Mouse (Mus musculus) hindbrain, embryonic 13.5 days (tissue): ENCODE measurements at regions not wholly inside any gene's neighbourhood (a gene's known extent, or its start where the extent isn't known, plus 50 kb on each side); places are given as distances from the start of the nearest gene placed in this dataset.

ENCODE experiments used
- ATAC-seq: fragments of 200-750 bp; cut with Nextera tagmentation; 2 replicates; pipeline ENCODE4 v1.8.0; 2017; ENCODE audit warnings: moderate TSS enrichment; ENCODE audit not compliant: low FRiP score
- H3K27ac ChIP-seq: fragments of 300-500 bp; sonication (generic); 2 replicates; pipeline ENCODE4 v1.5.1; 2015; ENCODE audit warnings: inconsistent platforms, mild to moderate bottlenecking, moderate library complexity
- H3K27me3 ChIP-seq: fragments of 300-500 bp; sonication (generic); 2 replicates; pipeline ENCODE4 v1.6.1; 2015; ENCODE audit warnings: mild to moderate bottlenecking, inconsistent platforms
- H3K36me3 ChIP-seq: fragments of 300-500 bp; sonication (generic); 2 replicates; pipeline ENCODE4 v1.6.1; 2015; ENCODE audit warnings: mild to moderate bottlenecking, inconsistent platforms
- H3K4me1 ChIP-seq: fragments of 300-500 bp; sonication (generic); replicated peaks from 2 replicates; pipeline ENCODE4 v1.6.1; 2015; ENCODE audit warnings: inconsistent platforms
- H3K4me2 ChIP-seq: fragments of 300-500 bp; sonication (generic); 2 replicates; pipeline ENCODE4 v1.6.1; 2015; ENCODE audit warnings: inconsistent platforms, mild to moderate bottlenecking, moderate library complexity
- H3K4me3 ChIP-seq: fragments of 300-500 bp; sonication (generic); 2 replicates; pipeline ENCODE4 v1.5.1; 2015; ENCODE audit warnings: mild to moderate bottlenecking, inconsistent platforms
- H3K9ac ChIP-seq: fragments of 300-500 bp; sonication (generic); 2 replicates; pipeline ENCODE4 v1.6.1; 2015; ENCODE audit warnings: mild to moderate bottlenecking, inconsistent platforms
- H3K9me3 ChIP-seq: fragments of 300-500 bp; sonication (generic); 2 replicates; pipeline ENCODE4 v1.6.1; 2016; ENCODE audit warnings: inconsistent platforms
- WGBS: fragments of 180-500 bp; shearing (Covaris S2); methylation state at CpG from one replicate; pipeline ENCODE4 v1.1.7; 2015; 5-methylcytosine and 5-hydroxymethylcytosine counted together

DNA sequence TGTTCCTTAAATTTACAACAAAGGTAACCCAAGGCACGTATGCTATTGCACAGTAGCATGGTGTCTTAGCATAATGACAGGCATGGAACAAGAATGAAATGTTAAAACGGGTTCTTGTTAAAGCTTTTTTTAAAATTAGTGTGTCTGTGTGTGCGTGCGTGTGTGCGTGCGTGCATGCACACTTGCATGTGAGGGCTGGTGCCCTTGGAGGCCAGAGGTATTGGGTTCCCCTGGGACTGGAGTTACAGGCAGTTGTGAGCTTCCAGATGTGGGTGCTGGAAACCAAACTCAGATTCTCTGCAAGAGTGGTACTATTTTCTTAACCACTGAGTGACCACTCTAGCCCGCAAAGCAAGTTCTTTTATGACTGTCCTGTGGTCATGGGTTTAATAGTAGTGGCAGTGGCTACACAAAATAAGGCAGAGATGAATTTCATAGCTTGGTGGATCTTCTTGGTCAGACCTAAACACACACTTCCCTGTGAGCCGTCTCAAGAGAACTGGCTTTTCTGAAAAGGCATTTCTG is 59.3 kb upstream of the Dgkg start:
- H3K27ac ChIP-seq = no peak overlapping the region
- no peak overlapping the region for H3K9ac ChIP-seq
- H3K36me3 ChIP-seq = no peaks in the 10 kb centered on the region
- H3K9me3 ChIP-seq = no peaks in the 10 kb centered on the region
- no peak overlapping the region for H3K4me2 ChIP-seq
- H3K27me3 ChIP-seq = peaks cover 5% of the 10 kb centered on the region; the same call in 1 of the 2 replicates
- 94% methylated on average over 8 of the region's 8 CpGs for WGBS
- H3K4me3 ChIP-seq = no peak overlapping the region
- ATAC-seq = no peak
- no peaks in the 10 kb centered on the region for H3K4me1 ChIP-seq

DNA sequence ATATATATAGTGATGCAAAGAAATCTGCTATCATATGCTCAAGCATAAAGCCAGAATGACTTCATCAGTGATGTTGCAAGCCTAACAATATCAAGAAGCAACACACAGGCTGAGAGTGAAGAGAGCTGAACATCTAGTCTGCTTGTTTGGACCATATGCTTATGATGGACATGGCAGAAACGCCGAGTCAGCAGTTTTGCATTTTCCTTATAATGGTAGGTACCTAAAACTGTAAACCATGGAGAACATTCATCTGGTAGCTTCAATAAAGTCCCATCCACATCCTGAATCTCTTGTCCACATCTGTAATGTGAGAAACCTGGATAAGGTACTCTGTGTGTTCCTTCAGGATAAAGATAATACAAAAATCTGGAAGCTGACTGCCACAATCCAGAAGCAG is 57.3 kb upstream of the Dgkg start:
- ATAC-seq = no peak
- no peak overlapping the region for H3K27ac ChIP-seq
- WGBS = 93% methylated on average over 2 of the region's 2 CpGs

DNA sequence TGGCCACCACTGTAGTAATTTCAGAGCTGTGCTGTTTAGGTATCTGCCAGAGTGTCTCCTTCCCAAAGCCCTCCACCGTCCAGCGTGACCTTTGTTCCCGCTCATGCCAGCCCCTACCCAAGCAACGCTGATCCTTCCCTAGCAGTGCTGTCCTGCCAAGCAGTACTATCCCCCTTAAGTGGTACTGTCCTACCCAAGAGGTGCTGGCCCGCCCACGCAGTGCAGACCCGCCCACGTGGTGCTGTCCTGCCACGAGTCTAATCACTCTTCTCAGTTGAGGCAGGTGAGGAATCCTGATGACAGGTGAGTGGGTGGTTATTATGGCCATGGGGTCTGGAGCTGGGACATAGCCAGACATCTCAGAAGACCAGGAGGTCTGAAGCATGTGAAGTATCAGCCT is 51.7 kb upstream of the Dgkg start:
- no peaks in the 10 kb centered on the region for H3K9me3 ChIP-seq
- no peaks in the 10 kb centered on the region for H3K27me3 ChIP-seq
- no peak overlapping the region for H3K27ac ChIP-seq
- no peak overlapping the region for H3K4me2 ChIP-seq
- H3K9ac ChIP-seq = no peak overlapping the region
- H3K4me3 ChIP-seq = no peak overlapping the region
- no peaks in the 10 kb centered on the region for H3K36me3 ChIP-seq
- no peaks in the 10 kb centered on the region for H3K4me1 ChIP-seq
- no peak for ATAC-seq
- whole genome bisulfite sequencing = 79% methylated on average over 9 of the region's 9 CpGs

More for the DNA sequence above, 57.3 kb upstream of the Dgkg start:
- H3K9me3 ChIP-seq = no peaks in the 10 kb centered on the region
- H3K4me2 ChIP-seq = no peak overlapping the region
- H3K4me1 ChIP-seq = no peaks in the 10 kb centered on the region
- no peak overlapping the region for H3K9ac ChIP-seq
- H3K27me3 ChIP-seq = no peaks in the 10 kb centered on the region
- no peak overlapping the region for H3K4me3 ChIP-seq
- H3K36me3 ChIP-seq = no peaks in the 10 kb centered on the region
